Mouse (Mus musculus) kidney, embryonic 16.5 days (tissue): ENCODE results near the gene Gusb. TPM values are rescaled to one million over a fixed set of nuclear protein-coding genes. Genes with fewer than 3 reads are reported as not detected.
"Not testable (repeated sequence)": the region's sequence is repeated elsewhere in the genome, so short reads cannot be mapped to it uniquely, and the experiment has no call there.

Experiments used
- ATAC-seq: fragments of 200-750 bp; cut with Nextera tagmentation; 2 replicates; pipeline ENCODE4 v1.8.0; 2017; ENCODE audit warnings: moderate TSS enrichment; ENCODE audit not compliant: low FRiP score, low TSS enrichment
- H3K27ac ChIP-seq: fragments of 300-500 bp; sonication (generic); 2 replicates; pipeline ENCODE4 v1.5.1; 2014; ENCODE audit warnings: low read length
- H3K27me3 ChIP-seq: fragments of 300-500 bp; sonication (generic); 2 replicates; pipeline ENCODE4 v1.6.1; 2014; ENCODE audit warnings: low read length, control low read depth, mixed read lengths; ENCODE audit not compliant: insufficient read depth
- H3K36me3 ChIP-seq: fragments of 300-500 bp; sonication (generic); 2 replicates; pipeline ENCODE4 v1.6.1; 2014; ENCODE audit warnings: low read length, control low read depth, mixed read lengths; ENCODE audit not compliant: insufficient read depth
- H3K4me1 ChIP-seq: fragments of 300-500 bp; sonication (generic); 2 replicates; pipeline ENCODE4 v1.6.1; 2014; ENCODE audit warnings: low read length, control low read depth, mixed read lengths; ENCODE audit not compliant: insufficient read depth
- H3K4me2 ChIP-seq: fragments of 300-500 bp; sonication (generic); replicated peaks from 2 replicates; pipeline ENCODE4 v1.6.1; 2014; ENCODE audit warnings: low read depth, low read length
- H3K4me3 ChIP-seq: fragments of 300-500 bp; sonication (generic); 2 replicates; pipeline ENCODE4 v1.5.1; 2014; ENCODE audit warnings: mild to moderate bottlenecking, low read length
- H3K9ac ChIP-seq: fragments of 300-500 bp; sonication (generic); replicated peaks from 2 replicates; pipeline ENCODE4 v1.6.1; 2014; ENCODE audit warnings: low read length
- H3K9me3 ChIP-seq: fragments of 300-500 bp; sonication (generic); 2 replicates; pipeline ENCODE4 v1.6.1; 2016; ENCODE audit warnings: low read length, control low read depth
- WGBS: fragments of 180-500 bp; shearing (Covaris S2); extraction: QIAGEN DNeasy Blood & Tissue Kit; methylation state at CpG from one replicate; pipeline ENCODE4 v1.1.7; 2014; 5-methylcytosine and 5-hydroxymethylcytosine counted together
- polyA plus RNA-seq: library from polyadenylated mRNA; unstranded; fragments of >200 nt; fragmentation: Nextera tagmentation; extraction: Ambion mirVana; gene quantifications from 2 replicates; pipeline ENCODE4 v1.2.1, GENCODE M21; 2015

The Gusb gene
- polyA plus RNA-seq, 1 experiment from 2014 or later: 55.0 TPM

DNA sequence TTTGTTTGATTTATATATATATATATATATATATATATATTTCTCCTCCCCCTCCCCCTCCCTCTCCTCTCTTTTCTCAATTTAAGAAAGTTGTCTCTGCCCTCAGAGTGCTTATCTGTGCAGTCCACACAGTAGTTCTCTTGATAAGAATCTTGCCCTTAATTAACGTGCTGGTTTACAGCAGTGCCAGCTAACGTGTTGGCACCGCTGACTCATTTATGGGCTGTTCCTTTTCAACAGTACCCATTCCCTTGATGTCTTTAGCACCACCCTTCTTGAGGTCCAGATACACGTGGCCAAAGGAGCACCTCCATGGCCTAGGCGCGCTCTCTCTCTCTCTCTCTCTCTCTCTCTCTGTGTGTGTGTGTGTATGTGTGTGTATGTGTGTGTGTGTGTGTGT lies 47.1 kb downstream of the Gusb start:
- Histone ChIP-seq H3K27ac (no peak overlapping the region), H3K27me3 (no peaks in the 10 kb centered on the region), H3K36me3 (0 out of 2 replicates have a peak, but pooled peaks cover 5% of the 10 kb centered on the region), H3K4me2 (no peak overlapping the region), H3K9me3 (no peaks in the 10 kb centered on the region), H3K4me1 (no peaks in the 10 kb centered on the region), H3K4me3 (no peak overlapping the region), H3K9ac (no peak overlapping the region)
- ATAC-seq: no peak
- 82% methylated on average over 6 of the region's 6 CpGs for WGBS

DNA sequence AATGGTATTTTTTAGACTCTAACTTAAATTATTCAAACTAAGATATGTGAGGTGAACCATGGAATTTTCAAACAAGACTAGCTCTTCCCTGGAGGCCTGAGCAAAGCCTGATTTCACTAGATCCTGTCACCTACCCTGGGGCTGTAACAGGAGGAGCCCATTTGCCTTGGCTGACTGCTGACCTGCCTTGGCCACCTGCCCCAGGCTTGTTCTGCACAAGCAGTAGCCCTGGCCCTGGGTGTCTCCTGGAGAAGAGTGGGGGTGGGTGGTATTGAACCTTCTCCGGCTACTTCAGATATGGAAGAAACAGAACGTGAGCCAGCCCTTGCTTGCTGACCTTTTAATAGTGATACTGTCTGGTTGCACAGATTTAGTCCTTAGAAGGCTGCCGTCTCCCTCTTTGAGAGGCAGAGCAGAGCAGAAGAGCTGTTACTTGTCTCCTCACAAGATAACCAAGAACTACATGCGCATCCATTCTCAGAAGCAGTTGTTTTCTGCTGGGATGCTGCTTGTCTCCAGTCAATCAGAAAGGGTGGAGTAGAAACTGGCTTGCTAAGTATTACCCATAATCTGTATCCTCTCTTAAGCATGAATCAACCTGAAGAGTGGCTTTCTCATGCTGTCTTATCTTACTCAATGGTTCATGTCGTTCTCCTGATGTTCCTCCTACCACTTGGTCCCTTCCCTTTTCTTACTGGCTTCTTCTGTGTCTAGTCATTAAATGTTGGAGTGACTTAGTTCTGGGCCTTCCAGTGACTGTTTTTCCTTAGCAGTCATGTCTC lies 48.2 kb downstream of the Gusb start:
- Histone ChIP-seq H3K4me1 (no peaks in the 10 kb centered on the region), H3K27me3 (no peaks in the 10 kb centered on the region)
- ATAC-seq: no peak

DNA sequence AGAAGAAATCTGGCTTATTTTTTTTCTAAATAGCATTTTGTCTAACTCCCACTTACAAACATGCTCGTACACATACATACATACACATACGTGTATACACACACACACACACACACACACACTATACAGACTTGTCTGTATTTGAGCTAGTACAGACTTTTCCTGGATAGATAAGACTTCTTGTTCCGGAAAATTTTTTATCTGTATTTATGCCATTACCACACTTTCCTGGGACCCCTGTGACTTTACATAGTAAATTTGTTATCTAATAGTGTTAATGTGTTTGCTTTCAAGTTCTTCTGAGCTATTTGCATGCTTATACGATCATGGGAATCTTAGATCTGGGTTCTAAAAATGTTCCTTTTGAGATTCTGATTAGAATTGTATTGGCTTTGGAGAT lies 50.7 kb downstream of the Gusb start:
- Histone ChIP-seq H3K9ac (no peak overlapping the region), H3K36me3 (no peaks in the 10 kb centered on the region), H3K4me2 (no peak overlapping the region), H3K4me1 (no peaks in the 10 kb centered on the region), H3K4me3 (no peak overlapping the region), H3K9me3 (no peaks in the 10 kb centered on the region), H3K27me3 (no peaks in the 10 kb centered on the region), H3K27ac (no peak overlapping the region)
- WGBS: 92% methylated on average over 4 of the region's 4 CpGs
- no peak for ATAC-seq

More for the DNA sequence above, 48.2 kb downstream of the Gusb start:
- Histone ChIP-seq H3K27ac (no peak overlapping the region), H3K36me3 (no peaks in the 10 kb centered on the region), H3K9ac (no peak overlapping the region), H3K4me2 (no peak overlapping the region), H3K4me3 (no peak overlapping the region), H3K9me3 (no peaks in the 10 kb centered on the region)
- WGBS: 85% methylated on average over 5 of the region's 5 CpGs

DNA sequence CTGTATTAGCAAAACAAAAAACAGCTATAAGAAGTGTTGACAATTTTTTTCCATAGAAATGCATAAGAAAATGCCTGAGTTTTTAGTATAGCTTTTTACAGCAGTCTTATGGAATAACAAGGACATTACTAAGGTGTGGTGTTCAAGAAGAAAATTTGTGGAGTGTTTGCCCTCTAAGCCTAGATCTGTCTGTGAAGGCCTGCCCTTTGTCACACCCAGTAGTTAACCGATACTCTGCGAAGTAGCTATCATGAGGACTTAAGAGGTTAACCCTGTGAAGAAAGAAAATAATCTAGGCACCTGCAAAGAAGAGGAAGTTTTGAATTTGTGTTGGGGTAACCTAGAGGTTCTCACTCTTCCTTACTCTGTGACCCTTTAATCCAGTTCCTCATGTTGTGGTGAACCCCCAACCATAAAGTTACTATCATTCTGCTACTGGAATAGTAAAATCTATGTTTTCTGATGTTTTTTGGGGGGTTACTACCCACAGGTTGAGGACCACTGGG lies 55.3 kb downstream of the Gusb start:
- no peaks in the 10 kb centered on the region for H3K27me3 ChIP-seq
- no peak overlapping the region for H3K27ac ChIP-seq
- no peak overlapping the region for H3K4me2 ChIP-seq
- H3K9ac ChIP-seq: no peak overlapping the region
- 81% methylated on average over 2 of the region's 2 CpGs for WGBS
- no peaks in the 10 kb centered on the region for H3K9me3 ChIP-seq
- peaks cover 9% of the 10 kb centered on the region; the same call in 1 of the 2 replicates for H3K4me1 ChIP-seq
- no peak for ATAC-seq
- H3K4me3 ChIP-seq: no peak overlapping the region
- peaks cover 8% of the 10 kb centered on the region; the same call in 1 of the 2 replicates for H3K36me3 ChIP-seq

DNA sequence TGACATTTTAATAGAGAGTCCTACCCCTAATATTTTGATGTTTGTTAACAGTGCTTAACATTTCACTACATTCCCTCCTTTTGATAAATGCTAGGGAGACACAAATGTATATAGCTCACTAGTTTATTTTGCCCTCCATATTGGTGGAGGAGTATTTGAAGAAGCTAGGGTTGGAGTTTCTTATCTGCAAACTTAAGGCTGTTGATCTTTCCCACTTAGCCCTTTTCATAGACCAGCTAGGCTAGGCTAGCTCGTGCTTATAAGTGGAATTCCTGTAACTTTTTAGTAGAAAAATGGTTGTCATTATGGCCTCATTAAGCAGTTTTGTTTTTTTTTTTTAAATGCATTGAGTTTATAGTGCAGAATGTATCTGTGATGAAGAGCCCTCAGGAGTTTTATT lies 59.4 kb downstream of the Gusb start:
- H3K27me3 ChIP-seq: no peaks in the 10 kb centered on the region
- 71% methylated on average over 1 of the region's 1 CpGs for WGBS
- no peak overlapping the region for H3K4me3 ChIP-seq
- H3K9ac ChIP-seq: no peak overlapping the region
- H3K4me1 ChIP-seq: peaks cover 9% of the 10 kb centered on the region; the same call in 1 of the 2 replicates
- H3K4me2 ChIP-seq: no peak overlapping the region; the same call in 1 of the 2 replicates
- no peak for ATAC-seq
- H3K27ac ChIP-seq: no peak overlapping the region
- no peaks in the 10 kb centered on the region for H3K9me3 ChIP-seq
- H3K36me3 ChIP-seq: peaks cover 8% of the 10 kb centered on the region; the same call in 1 of the 2 replicates

DNA sequence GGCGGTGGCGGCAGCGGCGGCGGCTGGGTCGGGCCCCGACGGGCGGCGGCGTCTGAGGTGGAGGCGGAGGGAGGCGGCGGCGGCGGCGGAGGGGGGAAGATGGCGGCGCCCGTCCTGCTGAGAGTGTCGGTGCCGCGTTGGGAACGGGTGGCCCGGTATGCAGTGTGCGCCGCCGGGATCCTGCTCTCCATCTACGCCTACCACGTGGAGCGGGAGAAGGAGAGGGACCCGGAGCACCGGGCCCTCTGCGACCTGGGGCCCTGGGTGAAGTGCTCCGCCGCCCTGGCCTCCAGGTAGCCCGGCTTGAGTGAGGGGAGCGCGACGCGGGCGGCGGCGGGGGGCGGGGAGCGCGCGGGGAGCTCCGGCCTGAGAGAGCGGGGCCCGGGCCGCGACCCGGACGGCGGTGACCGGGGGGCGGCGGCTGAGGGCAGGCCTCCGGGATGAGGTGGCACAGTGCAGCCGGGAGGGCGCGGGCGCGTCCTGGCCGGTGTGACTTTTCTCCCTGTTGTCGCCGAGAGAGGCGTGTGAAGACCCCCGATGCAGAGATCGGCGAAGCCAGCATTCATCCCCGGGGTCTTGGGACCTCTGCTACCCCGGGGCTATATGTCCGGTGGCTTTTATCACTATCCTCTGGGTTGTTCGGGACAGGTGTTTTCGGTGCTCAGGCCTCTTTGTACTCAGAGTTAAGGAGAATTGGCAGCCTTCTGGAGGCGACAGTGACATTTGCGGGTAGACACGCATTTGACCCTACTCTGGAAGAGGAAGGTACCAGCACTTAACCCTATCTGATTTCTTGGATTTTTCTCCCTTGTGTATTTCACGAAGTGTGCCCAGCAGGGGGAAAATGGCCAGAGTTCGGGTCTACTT lies 60.5 kb downstream of the Gusb start:
- H3K4me1 ChIP-seq, H3K9me3 ChIP-seq, H3K36me3 ChIP-seq, H3K27me3 ChIP-seq: not testable (repeated sequence)
- ATAC-seq: peak; percentile 57
- Histone ChIP-seq H3K27ac (peak overlapping the region; percentile 31), H3K9ac (peak overlapping the region; percentile 90), H3K4me2 (peak overlapping the region; percentile 77), H3K4me3 (peak overlapping the region; percentile 64)
- 0% methylated on average over 40 of the region's 82 CpGs for WGBS

DNA sequence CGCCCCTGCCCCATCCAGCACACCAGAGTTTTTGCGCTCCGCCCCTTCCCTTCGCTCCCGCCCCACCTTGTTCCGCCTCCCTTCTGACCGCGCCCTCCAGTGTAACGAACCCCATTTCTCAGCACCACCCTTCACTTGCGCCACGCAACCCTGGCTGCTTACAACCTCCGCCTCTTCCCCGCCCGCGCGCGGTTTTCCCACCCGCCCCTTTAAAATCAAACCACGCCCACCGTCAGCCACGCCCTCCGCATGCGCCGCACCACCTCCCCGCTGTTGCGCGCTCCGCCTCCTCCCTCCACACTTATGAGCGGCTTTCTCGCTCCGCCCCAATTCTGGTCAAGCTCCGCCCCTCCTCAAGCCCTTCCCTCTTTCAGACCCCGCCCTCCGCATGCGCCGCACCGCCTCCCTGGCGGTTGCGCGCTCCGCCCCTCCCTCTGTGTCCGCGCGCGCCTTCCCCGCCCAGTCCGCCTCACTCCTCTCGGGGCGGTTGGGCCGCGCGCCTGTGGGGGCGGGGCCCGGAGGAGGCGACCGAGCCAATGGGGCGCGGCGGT lies 61.3 kb downstream of the Gusb start, which contains the start of gene Vkorc1l1:
Vkorc1l1 (plus strand) TSS at position 476 of the 551 bp plus-strand sequence.
- ATAC-seq: peak; percentile 98
- no peaks in the 10 kb centered on the region for H3K27me3 ChIP-seq
- H3K36me3 ChIP-seq: peaks cover 8% of the 10 kb centered on the region; the same call in 1 of the 2 replicates
- H3K27ac ChIP-seq: peak within 1 kb of the TSS; percentile 31
- H3K9me3 ChIP-seq: no peaks in the 10 kb centered on the region
- peak within 1 kb of the TSS; percentile 90 for H3K9ac ChIP-seq
- H3K4me2 ChIP-seq: peak within 1 kb of the TSS; percentile 77
- H3K4me3 ChIP-seq: peak within 1 kb of the TSS; percentile 64
- H3K4me1 ChIP-seq: peaks cover 9% of the 10 kb centered on the region; the same call in 1 of the 2 replicates
- under 1% methylated on average over 36 of the region's 59 CpGs for WGBS

DNA sequence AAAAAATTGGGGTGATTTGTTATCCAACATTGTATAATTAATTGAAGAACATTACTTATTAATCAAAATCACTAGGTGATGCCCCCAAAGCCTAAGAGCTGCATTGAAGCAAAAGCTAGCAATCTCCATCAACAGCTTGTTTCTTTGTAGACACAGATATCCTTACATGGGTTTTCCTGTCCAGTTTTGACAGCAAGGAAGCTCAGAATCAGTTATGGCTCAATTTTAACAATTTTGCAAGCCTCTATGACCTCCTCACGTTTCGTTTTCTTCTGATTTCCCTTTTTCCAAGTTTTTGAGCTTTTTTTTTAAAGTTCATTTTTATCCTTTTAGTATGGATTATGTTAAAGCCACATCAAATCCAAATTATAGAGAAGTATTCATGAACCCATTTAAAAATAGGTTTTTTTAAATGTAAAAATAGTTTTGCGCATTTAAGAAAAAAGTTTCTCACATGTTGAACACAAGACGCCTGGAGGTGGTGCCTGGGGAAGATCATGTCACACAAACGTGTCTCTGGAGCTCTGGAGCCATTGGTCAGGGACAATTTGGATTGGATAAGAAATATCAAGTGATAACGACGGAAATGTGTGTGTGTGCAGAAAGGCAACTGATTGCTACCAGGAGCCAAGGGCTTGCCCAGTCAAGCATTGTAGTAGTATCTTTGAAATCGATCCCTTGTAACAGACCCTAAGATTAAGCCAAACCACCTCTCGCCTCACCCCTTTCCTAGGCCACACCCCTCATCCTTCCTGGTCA lies 61.9 kb downstream of the Gusb start:
- peak overlapping the region; percentile 56 for H3K4me3 ChIP-seq
- peaks cover 8% of the 10 kb centered on the region; the same call in 1 of the 2 replicates for H3K36me3 ChIP-seq
- ATAC-seq: peak; percentile 52; the same call in 1 of the 2 replicates
- peak overlapping the region; percentile 3; the same call in 1 of the 2 replicates for H3K27ac ChIP-seq
- 5% methylated on average over 9 of the region's 9 CpGs for WGBS
- peak overlapping the region; percentile 59 for H3K4me2 ChIP-seq
- peak overlapping the region; percentile 48 for H3K9ac ChIP-seq
- H3K9me3 ChIP-seq: no peaks in the 10 kb centered on the region
- peaks cover 9% of the 10 kb centered on the region; the same call in 1 of the 2 replicates for H3K4me1 ChIP-seq
- no peaks in the 10 kb centered on the region for H3K27me3 ChIP-seq

DNA sequence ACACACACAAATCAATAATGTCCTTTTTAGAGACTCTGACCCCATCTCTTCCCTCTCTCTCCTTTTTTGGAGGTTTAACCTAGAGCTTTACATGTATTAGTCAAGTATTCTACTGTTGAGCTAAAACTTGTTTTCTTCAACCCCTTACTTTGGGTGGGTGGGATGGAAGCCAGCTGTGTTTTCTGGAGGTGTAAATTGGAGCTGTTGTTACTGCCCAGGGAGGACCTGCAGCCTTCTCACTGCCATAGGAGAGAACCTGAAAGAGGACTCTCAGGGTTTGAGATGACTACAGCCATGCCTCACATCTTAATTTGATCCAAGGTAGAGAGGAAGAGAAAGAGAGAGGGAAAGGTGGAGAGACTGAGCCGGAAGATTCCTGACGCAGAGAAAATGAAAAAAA lies 62.6 kb downstream of the Gusb start:
- no peak overlapping the region for H3K4me2 ChIP-seq
- WGBS: 39% methylated on average over 2 of the region's 2 CpGs
- no peaks in the 10 kb centered on the region for H3K27me3 ChIP-seq
- H3K4me1 ChIP-seq: peaks cover 9% of the 10 kb centered on the region; the same call in 1 of the 2 replicates
- ATAC-seq: no peak
- no peak overlapping the region for H3K9ac ChIP-seq
- peaks cover 5% of the 10 kb centered on the region; the same call in 1 of the 2 replicates for H3K36me3 ChIP-seq
- no peaks in the 10 kb centered on the region for H3K9me3 ChIP-seq
- H3K4me3 ChIP-seq: no peak overlapping the region
- no peak overlapping the region for H3K27ac ChIP-seq
